Mouse (Mus musculus): ENCODE measurements around the gene Tmeff2.
A peak's percentile ranks its signal among the peaks of the same experiment; 100 is the strongest.

Gene Tmeff2

GRCm38 (mm10) chr1:51107299-51107698 lies 206.9 kb downstream of the Tmeff2 start:
- DNase-seq, result peak in 1 of 2 experiments; percentile 31

DNA sequence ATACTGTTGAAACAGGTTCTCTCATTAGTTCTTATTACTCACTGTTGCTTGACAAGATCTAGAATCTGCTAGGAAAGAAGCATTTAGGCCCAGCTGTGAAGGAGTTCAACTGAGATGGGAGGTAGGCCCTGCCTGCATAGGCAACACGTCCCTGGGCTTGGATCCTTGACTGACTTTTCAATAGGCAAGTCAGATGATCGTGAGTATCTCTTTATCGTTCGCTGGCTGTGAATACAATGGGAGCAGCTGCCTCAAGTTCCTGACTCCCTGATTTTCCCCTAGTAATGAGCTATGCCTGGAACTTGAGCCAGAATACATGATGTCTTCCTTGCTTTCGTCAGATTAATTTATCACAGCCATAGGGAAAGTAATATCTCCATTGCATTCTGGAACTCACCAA lies 214.3 kb downstream of the Tmeff2 start:
- no peak for DNase-seq

- DNase-seq, result no peak
Measured at GRCm38 (mm10) chr1:51115761-51116160, 215.3 kb downstream of the Tmeff2 start.

DNA sequence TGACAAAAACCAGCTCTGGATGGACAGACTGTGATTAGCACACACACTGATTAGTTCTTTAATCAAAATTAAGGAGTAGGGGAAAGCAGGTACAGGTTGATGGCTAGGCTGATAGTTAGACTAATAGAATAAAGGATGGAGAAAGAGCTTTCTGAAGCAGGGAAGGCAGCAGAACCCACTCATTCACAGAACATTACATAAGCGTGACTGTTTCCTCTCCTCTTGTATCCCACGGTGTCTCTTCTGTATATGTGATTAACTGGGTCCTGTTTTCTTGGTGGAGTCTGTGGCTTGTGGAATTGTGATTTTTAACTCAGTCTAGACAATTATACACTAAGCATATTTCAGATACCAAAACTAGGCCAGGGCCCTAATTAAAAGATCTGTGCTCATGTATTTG lies 217.4 kb downstream of the Tmeff2 start:
- no peak for DNase-seq

DNA sequence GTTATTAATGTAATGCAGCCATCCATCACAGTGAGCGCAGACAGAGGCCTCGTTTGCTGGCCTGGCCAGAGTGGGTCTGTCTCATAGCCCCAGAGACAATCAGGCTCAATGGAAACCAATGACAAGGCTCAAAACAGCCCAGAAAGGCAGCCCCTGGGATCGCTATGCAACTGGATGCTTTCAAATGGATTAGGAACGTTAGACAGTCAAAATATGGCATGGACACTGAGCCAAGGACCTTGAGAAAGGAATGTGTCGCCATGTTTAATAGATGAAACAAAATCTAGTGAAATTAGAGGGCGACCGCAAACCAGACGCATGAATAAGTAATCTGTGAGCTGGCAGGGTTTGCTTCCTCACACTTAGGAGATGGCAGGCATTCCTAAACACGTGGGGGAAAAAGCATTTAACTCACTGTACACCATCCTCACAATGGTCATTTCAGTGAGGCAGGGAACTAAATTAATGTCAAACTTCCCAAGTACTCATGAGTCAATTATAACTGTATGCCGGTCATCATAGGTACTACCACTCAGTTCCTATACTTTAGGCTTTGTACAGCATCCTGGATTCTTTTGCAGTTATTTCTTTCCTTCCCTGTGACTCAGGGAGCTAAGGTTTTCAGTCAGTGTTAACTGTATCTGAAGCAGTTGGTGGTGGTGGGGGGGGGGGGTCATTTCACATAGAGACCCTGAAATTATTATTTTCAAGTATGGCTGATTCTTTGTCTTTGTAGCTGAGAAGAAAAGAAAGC lies 225.4 kb downstream of the Tmeff2 start:
- no peak for DNase-seq

GRCm38 (mm10) chr1:51126425-51126765 lies 225.9 kb downstream of the Tmeff2 start:
- no peak for DNase-seq

- no peak for DNase-seq
Measured at GRCm38 (mm10) chr1:51136792-51137191, 236.3 kb downstream of the Tmeff2 start.

GRCm38 (mm10) chr1:51139605-51140004 lies 239.2 kb downstream of the Tmeff2 start:
- no peak for DNase-seq

DNA sequence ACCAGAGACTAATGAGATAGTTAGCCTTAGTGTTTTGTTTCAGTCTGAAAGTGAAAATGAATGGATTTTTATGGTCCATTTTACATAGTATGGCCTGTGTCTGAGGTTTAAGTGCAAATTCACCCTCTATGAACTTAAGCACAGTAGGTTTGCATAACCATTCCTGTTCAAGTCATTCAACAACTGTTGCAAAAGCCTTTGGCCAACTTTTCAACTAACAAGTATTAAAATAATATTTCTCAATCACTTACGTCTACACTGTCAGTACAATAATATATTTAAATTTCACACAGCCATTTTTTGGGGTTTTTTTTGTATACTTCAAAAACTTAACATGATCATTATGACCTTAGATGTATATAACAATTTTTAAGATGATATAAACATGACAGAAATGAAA lies 240.9 kb downstream of the Tmeff2 start:
- DNase-seq, result no peak

- no peak for DNase-seq
Measured at GRCm38 (mm10) chr1:51142729-51143128, 242.3 kb downstream of the Tmeff2 start.

- DNase-seq, result no peak
Measured at GRCm38 (mm10) chr1:51145693-51146092, 245.2 kb downstream of the Tmeff2 start.

DNA sequence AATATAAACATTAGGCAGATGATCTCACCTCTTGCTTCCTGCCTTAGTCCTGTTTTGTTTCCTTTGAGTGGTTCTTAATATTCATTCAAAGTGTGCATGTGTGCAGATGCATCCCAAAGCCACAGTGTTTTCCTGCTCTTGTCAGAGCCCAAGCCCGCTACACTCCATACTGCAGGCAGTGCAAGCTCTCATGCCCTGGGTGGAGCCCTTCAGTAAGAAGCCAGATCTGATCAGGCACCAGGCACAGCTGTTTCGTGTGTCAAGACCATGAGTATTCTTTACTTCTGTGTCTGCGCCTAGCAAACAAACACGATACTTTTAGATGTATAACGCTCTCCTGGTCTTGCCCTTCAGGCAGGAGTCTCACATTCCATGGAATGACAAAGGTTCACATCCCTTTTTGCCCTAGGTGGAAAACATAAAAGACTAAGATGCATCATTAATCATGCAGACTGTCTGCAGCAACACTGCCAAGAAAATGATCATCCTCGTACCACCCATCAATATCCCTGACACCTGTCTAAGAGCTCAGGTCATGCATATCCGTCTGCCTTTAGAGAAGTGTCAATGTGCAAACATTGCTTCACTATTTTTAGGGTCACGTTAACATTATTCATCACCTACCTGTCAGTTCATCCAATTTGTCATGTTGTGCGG lies 248.2 kb downstream of the Tmeff2 start:
- DNase-seq, result peak; percentile 21 to 25

GRCm38 (mm10) chr1:51149488-51149887 lies 249.0 kb downstream of the Tmeff2 start:
- DNase-seq, result no peak

GRCm38 (mm10) chr1:51149890-51150289 lies 249.4 kb downstream of the Tmeff2 start:
- no peak for DNase-seq

DNA sequence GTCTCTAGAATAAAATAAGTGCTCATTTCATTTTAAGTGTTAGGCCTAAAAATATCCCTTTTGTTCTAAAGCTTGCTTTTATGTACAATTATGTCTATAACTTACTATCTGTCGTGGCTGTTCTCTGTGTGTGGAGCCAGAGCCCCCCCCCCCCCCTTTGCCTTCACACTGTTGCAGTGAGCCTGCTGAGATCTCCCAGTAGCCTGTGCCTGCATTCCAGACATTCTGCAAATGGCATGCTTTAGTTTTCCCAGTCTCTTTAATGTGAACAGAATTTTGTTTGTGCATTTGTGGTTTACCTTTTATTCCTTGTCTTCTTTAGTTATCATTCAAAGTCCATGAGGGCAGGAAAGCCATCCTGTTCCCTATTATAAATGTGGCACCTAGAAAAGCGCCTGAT lies 251.6 kb downstream of the Tmeff2 start:
- DNase-seq, result no peak

- no peak for DNase-seq
Measured at GRCm38 (mm10) chr1:51152856-51153255, 252.4 kb downstream of the Tmeff2 start.

DNA sequence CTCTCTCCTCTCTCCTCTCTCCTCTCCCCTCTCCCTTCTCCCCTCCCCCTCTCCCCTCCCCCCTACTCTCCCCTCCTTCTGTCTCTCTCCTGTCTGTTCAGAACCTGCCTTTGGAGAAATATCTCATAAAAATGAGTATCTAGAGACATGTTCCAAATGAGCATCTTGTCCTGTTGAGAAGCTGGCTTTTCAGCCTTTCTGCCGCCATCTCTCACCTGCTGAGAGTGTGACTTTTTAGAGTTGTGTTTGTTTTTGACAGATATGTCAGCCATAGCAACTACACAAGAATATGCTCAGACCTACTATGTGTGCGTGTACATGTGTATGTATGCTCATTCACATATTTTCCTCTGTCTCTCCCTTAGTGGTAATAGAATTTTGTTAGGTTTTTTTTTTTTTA lies 283.8 kb downstream of the Tmeff2 start:
- peak; percentile 28 to 59 for DNase-seq

DNA sequence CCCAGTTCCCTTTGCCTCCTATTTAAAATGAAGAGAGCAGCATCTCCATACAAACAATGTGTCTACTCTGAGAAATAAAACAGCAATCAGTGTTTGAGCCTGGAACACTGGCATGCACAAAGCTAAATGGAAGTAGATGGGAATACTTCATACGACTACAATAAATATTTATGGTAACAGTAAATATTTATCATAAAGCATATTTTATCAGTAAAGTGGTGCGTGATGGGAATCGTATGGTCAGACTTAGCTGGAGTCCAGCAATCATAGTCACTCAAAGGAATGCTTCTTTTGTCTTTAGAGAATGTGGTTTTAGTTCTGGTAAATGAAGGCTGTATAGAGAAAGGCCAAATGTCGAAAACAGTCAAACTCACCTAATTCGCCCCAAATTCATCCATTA lies 288.6 kb downstream of the Tmeff2 start:
- no peak for DNase-seq

DNA sequence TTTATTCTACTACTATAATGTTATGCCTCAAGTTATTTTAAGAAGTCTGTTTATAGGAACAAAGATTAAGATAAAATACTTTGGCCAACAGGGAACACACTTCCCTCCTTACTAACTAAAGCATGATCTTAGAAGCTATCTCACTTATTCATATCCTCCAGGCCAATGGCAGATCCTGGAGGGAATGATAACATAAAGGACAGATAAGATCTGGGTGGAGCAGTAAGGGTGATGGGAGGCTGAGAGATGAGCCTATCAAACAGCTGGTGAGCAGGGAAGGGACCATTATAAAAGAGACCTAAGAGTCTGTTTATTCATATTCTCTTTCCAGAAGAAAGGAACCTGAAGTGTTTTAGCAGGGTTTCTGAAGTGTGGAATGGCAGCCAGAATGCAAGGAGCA lies 290.8 kb downstream of the Tmeff2 start:
- no peak for DNase-seq

GRCm38 (mm10) chr1:51191872-51192613 lies 291.6 kb downstream of the Tmeff2 start:
- DNase-seq, result peak in 1 of 2 experiments; percentile 32

DNA sequence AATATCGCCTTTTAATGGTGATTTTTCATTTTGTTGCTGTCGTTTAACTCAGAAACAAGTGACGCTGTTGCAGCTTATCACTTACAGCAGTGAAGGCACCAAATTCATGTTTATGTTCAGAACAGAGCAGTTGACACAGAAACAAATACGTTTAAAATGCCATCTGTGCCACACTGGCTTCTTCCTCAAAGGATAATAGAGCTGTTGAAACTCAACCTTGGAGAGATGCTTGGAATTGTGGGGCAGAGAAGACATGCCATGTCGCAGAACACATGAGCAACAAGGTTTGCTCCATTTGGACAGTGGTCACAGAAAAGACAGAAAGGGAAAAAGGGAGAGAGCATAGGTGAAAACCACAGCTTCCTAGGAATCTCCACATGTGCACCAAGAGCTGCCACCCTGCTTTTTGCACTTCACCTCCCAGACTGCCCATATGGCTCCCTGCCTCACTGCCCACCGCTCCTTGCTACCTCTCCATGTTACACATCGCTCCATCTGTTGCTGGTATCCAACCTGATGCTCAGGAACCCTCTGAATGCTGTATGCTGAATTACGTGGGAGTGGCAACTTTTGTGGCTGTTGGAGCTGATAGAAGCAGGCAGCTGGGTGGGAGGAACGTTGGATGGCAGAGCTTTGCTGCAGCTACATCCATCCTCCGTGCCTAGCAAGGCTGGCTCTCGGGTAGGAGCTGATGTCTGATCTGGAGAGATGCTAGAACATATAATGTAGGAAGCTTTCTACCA lies 298.8 kb downstream of the Tmeff2 start:
- peak; percentile 24 to 35 for DNase-seq

DNA sequence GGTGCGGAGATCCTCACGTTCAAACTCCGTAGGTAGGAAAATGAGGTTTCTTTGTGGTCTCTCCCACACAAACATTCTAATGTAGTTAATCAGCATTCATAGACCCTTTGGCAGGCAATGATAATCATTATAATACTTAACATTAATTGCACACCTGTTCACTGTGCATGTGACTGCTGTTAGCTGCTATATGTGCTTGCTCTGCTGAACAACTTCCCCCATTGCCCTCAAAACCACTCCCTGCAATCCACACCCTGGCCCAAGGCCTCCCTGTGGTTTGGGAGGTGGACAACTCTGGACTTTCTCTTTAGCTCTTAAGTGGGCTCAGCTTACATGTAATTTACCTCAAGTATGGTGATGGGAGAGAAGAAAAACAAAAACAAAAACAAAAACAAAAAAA lies 299.5 kb downstream of the Tmeff2 start:
- DNase-seq, result no peak

- DNase-seq, result no peak
Measured at GRCm38 (mm10) chr1:51215631-51216030, 315.2 kb downstream of the Tmeff2 start.
